Mouse (Mus musculus) myocyte (in vitro differentiated cells): ENCODE results near the gene Adap1.

Experiments used
- E2F4 ChIP-seq: IDR thresholded peaks from one replicate; pipeline ENCODE4 v1.6.1; 2011; ENCODE audit warnings: mild to moderate bottlenecking, control low read depth, moderate library complexity; ENCODE audit not compliant: insufficient read depth
- POLR2A ChIP-seq: IDR thresholded peaks from one replicate; pipeline ENCODE4 v1.6.1; 2011; ENCODE audit warnings: low read depth, mild to moderate bottlenecking, control low read depth, moderate library complexity; ENCODE audit not compliant: insufficient read length
- POLR2AphosphoS2 ChIP-seq: IDR thresholded peaks from one replicate; pipeline ENCODE4 v1.6.1; 2011; ENCODE audit warnings: low read depth, control low read depth; ENCODE audit not compliant: insufficient read length
- TCF12 ChIP-seq: IDR thresholded peaks from one replicate; pipeline ENCODE4 v1.6.1; 2011; ENCODE audit warnings: mild to moderate bottlenecking, control low read depth; ENCODE audit not compliant: poor library complexity, insufficient read depth, severe bottlenecking
- TCF3 ChIP-seq: IDR thresholded peaks from one replicate; pipeline ENCODE4 v1.6.1; 2011; ENCODE audit warnings: low read depth, control low read depth; ENCODE audit not compliant: insufficient read length
- USF1 ChIP-seq: IDR thresholded peaks from one replicate; pipeline ENCODE4 v1.6.1; 2011; ENCODE audit warnings: low read depth, mild to moderate bottlenecking, control low read depth, moderate library complexity

- TF ChIP-seq TCF12 (no peak), USF1 (no peak), POLR2A (peak; percentile 92), TCF3 (no peak), E2F4 (no peak), POLR2AphosphoS2 (peak; percentile 82)
Measured at GRCm38 (mm10) chr5:139344687-139345363, 19.4 kb upstream of the Adap1 start.
